Mouse (Mus musculus): ENCODE measurements around the gene Sgf29. TPM values are rescaled to one million over a fixed set of nuclear protein-coding genes. Genes with fewer than 3 reads are reported as not detected.
A peak's percentile ranks its signal among the peaks of the same experiment; 100 is the strongest.

Gene Sgf29
- polyA plus RNA-seq, 1 experiment: 28.6 TPM

- H3K27ac ChIP-seq (ENCODE audit: insufficient read depth, low read depth, low read length): peak overlapping the region; percentile 47
- H3K4me3 ChIP-seq (ENCODE audit: insufficient read depth, low read length): no peak overlapping the region
- peaks cover 47% of the 10 kb centered on the region for H3K4me1 ChIP-seq (ENCODE audit: control insufficient read depth, insufficient read depth, low read length)
- TF ChIP-seq POLR2A (IDR thresholded peaks at IDR 0.05; ENCODE audit: borderline replicate concordance, low read depth, low read length) (no peak), CTCF (IDR thresholded peaks at IDR 0.05; ENCODE audit: low read depth, low read length) (no peak)
These were observed 27.4 kb upstream of the Sgf29 start for GRCm38 (mm10) chr7:126621452-126622359.

GRCm38 (mm10) chr7:126623381-126623780, 25.7 kb upstream of the Sgf29 start:
- H3K4me1 ChIP-seq (ENCODE audit: control insufficient read depth, insufficient read depth, low read length): peaks cover 61% of the 10 kb centered on the region
- H3K4me3 ChIP-seq (ENCODE audit: insufficient read depth, low read length): no peak overlapping the region

GRCm38 (mm10) chr7:126624774-126625173, 24.3 kb upstream of the Sgf29 start:
- H3K4me3 ChIP-seq (ENCODE audit: insufficient read depth, low read length): peak overlapping the region; percentile 42

More at GRCm38 (mm10) chr7:126623381-126623780, 25.7 kb upstream of the Sgf29 start:
- no peak overlapping the region for H3K27ac ChIP-seq (ENCODE audit: insufficient read depth, low read depth, low read length)
- no peak for TF ChIP-seq POLR2A (IDR thresholded peaks at IDR 0.05; ENCODE audit: borderline replicate concordance, low read depth, low read length)
- no peak for TF ChIP-seq CTCF (IDR thresholded peaks at IDR 0.05; ENCODE audit: low read depth, low read length)

GRCm38 (mm10) chr7:126625369-126625768, 23.7 kb upstream of the Sgf29 start:
- Histone ChIP-seq H3K4me1 (ENCODE audit: control insufficient read depth, insufficient read depth, low read length) (peaks cover 77% of the 10 kb centered on the region), H3K4me3 (ENCODE audit: insufficient read depth, low read length) (peak overlapping the region; percentile 42), H3K27ac (ENCODE audit: insufficient read depth, low read depth, low read length) (peak overlapping the region; percentile 89)
- TF ChIP-seq POLR2A (IDR thresholded peaks at IDR 0.05; ENCODE audit: borderline replicate concordance, low read depth, low read length) (no peak), CTCF (IDR thresholded peaks at IDR 0.05; ENCODE audit: low read depth, low read length) (no peak)

More at GRCm38 (mm10) chr7:126624774-126625173, 24.3 kb upstream of the Sgf29 start:
- TF ChIP-seq CTCF (IDR thresholded peaks at IDR 0.05; ENCODE audit: low read depth, low read length): no peak
- no peak for TF ChIP-seq POLR2A (IDR thresholded peaks at IDR 0.05; ENCODE audit: borderline replicate concordance, low read depth, low read length)
- peaks cover 75% of the 10 kb centered on the region for H3K4me1 ChIP-seq (ENCODE audit: control insufficient read depth, insufficient read depth, low read length)
- peak overlapping the region; percentile 89 for H3K27ac ChIP-seq (ENCODE audit: insufficient read depth, low read depth, low read length)

- Histone ChIP-seq H3K27ac (ENCODE audit: insufficient read depth, low read depth, low read length) (peak overlapping the region; percentile 89), H3K4me3 (ENCODE audit: insufficient read depth, low read length) (peak overlapping the region; percentile 42), H3K4me1 (ENCODE audit: control insufficient read depth, insufficient read depth, low read length) (peaks cover 80% of the 10 kb centered on the region)
- TF ChIP-seq CTCF (IDR thresholded peaks at IDR 0.05; ENCODE audit: low read depth, low read length) (no peak), POLR2A (IDR thresholded peaks at IDR 0.05; ENCODE audit: borderline replicate concordance, low read depth, low read length) (no peak)
These were observed 23.1 kb upstream of the Sgf29 start for GRCm38 (mm10) chr7:126625807-126626600.

- peaks cover 60% of the 10 kb centered on the region for H3K4me1 ChIP-seq (ENCODE audit: control insufficient read depth, insufficient read depth, low read length)
- H3K27ac ChIP-seq (ENCODE audit: insufficient read depth, low read depth, low read length): peak overlapping the region; percentile 39
- no peak overlapping the region for H3K4me3 ChIP-seq (ENCODE audit: insufficient read depth, low read length)
- TF ChIP-seq POLR2A (IDR thresholded peaks at IDR 0.05; ENCODE audit: borderline replicate concordance, low read depth, low read length) (no peak), CTCF (IDR thresholded peaks at IDR 0.05; ENCODE audit: low read depth, low read length) (no peak)
These were observed 21.0 kb upstream of the Sgf29 start for GRCm38 (mm10) chr7:126628111-126628510.

- H3K4me3 ChIP-seq (ENCODE audit: insufficient read depth, low read length): no peak overlapping the region
- no peak for TF ChIP-seq CTCF (IDR thresholded peaks at IDR 0.05; ENCODE audit: low read depth, low read length)
- no peak for TF ChIP-seq POLR2A (IDR thresholded peaks at IDR 0.05; ENCODE audit: borderline replicate concordance, low read depth, low read length)
- peaks cover 45% of the 10 kb centered on the region for H3K4me1 ChIP-seq (ENCODE audit: control insufficient read depth, insufficient read depth, low read length)
- 0 out of 2 replicates have a peak overlapping the region, but pooled peaks have one; percentile 9 for H3K27ac ChIP-seq (ENCODE audit: insufficient read depth, low read depth, low read length)
These were observed 19.2 kb upstream of the Sgf29 start for GRCm38 (mm10) chr7:126629915-126630314.

- Histone ChIP-seq H3K4me1 (ENCODE audit: control insufficient read depth, insufficient read depth, low read length) (peaks cover 38% of the 10 kb centered on the region), H3K4me3 (ENCODE audit: insufficient read depth, low read length) (no peak within 1 kb of the TSS), H3K27ac (ENCODE audit: insufficient read depth, low read depth, low read length) (0 out of 2 replicates have a peak within 1 kb of the TSS, but pooled peaks have one; percentile 9)
- TF ChIP-seq CTCF (IDR thresholded peaks at IDR 0.05; ENCODE audit: low read depth, low read length): no peak
- no peak for TF ChIP-seq POLR2A (IDR thresholded peaks at IDR 0.05; ENCODE audit: borderline replicate concordance, low read depth, low read length)
These were observed 18.1 kb upstream of the Sgf29 start, which contains the start of gene Nupr1 for GRCm38 (mm10) chr7:126630824-126631518. Nupr1 (minus strand) TSS chr7:126630861.

- no peak for TF ChIP-seq POLR2A (IDR thresholded peaks at IDR 0.05; ENCODE audit: borderline replicate concordance, low read depth, low read length)
- TF ChIP-seq CTCF (IDR thresholded peaks at IDR 0.05; ENCODE audit: low read depth, low read length): no peak
- no peak overlapping the region for H3K4me3 ChIP-seq (ENCODE audit: insufficient read depth, low read length)
- H3K4me1 ChIP-seq (ENCODE audit: control insufficient read depth, insufficient read depth, low read length): peaks cover 28% of the 10 kb centered on the region
- no peak overlapping the region for H3K27ac ChIP-seq (ENCODE audit: insufficient read depth, low read depth, low read length)
These were observed 16.6 kb upstream of the Sgf29 start for GRCm38 (mm10) chr7:126632478-126632877.

Measured in bone marrow macrophage, adult 2 months (primary cell).